Mouse (Mus musculus) lung, adult 2 months (tissue): ENCODE data around the gene E2f2. TPM values are rescaled to one million over a fixed set of nuclear protein-coding genes. Genes with fewer than 3 reads are reported as not detected.
A peak's percentile ranks its signal among the peaks of the same experiment; 100 is the strongest.

ENCODE experiments used
- DNase-seq: peaks from one replicate; pipeline ENCODE4 v3.0.0; 2022
- H3K4me1 ChIP-seq: fragments of 200-500 bp; 2 replicates; pipeline ENCODE4 v1.6.1; 2011; ENCODE audit warnings: low read length; ENCODE audit not compliant: control insufficient read depth, insufficient read depth
- H3K4me3 ChIP-seq: fragments of 200-500 bp; replicated peaks from 2 replicates; pipeline ENCODE3; 2011; ENCODE audit warnings: low read depth, mild to moderate bottlenecking, control low read depth, low read length; ENCODE audit errors: extremely low read depth
- CTCF ChIP-seq: fragments of 200-500 bp; IDR thresholded peaks from 2 replicates; pipeline ENCODE4 v1.5.1; 2011; ENCODE audit warnings: mild to moderate bottlenecking, low read length, control low read depth; ENCODE audit not compliant: insufficient read depth
- POLR2A ChIP-seq: fragments of 200-500 bp; IDR thresholded peaks from 2 replicates; pipeline ENCODE4 v1.6.1; 2011; ENCODE audit warnings: low read depth, mild to moderate bottlenecking, control low read depth, low read length, borderline replicate concordance; ENCODE audit errors: extremely low read depth
- WGBS: fragments of 180-500 bp; shearing (Covaris S2); methylation state at CpG from one replicate; pipeline ENCODE4 v1.1.7; 2018; 5-methylcytosine and 5-hydroxymethylcytosine counted together
- polyA plus RNA-seq: library from polyadenylated mRNA; depleted of rRNA; stranded (reverse); fragments of >200 nt; gene quantifications from 2 replicates; pipeline ENCODE4 v1.2.3, GENCODE M21; 2012; rRNA removed

Gene E2f2
- 8.9 and 11.2 TPM in 2 replicates for polyA plus RNA-seq

DNA sequence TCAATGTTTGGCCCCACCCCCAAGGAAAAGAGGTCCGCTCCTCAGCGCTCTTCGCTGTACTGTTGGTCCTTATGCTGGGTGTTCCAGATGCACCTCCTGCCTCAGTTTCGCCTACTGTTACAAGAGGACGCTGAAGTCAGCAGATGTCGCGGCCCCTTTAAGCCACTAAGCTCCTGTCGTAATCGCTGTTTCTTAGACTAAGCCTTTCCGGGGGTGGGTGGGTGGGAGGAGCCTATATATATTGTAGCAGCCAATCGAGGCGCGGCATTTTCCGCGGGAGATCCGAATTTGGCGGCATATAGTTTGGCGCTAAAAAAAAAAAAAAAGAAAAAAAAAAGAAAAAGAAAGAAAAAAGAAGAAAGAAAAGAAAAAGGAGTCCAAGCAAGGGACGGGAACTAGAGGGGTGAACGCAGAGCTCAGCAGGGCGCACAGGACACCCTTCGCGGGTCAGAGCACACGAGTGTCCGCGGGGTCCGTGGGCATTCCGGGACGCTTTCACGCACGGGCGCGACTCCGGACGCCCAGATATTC lies at the start of gene E2f2:
TSS of gene E2f2 (plus strand) at position 384 of the 531 bp plus-strand sequence.
- H3K4me1 ChIP-seq, result peaks cover 13% of the 10 kb centered on the region
- H3K4me3 ChIP-seq, result peak within 1 kb of the TSS; percentile 95
- peak; percentile 72 for DNase-seq
- WGBS, result under 1% methylated on average over 35 of the region's 35 CpGs
- TF ChIP-seq CTCF (no peak), POLR2A (no peak; the same call in 1 of the 2 replicates)

DNA sequence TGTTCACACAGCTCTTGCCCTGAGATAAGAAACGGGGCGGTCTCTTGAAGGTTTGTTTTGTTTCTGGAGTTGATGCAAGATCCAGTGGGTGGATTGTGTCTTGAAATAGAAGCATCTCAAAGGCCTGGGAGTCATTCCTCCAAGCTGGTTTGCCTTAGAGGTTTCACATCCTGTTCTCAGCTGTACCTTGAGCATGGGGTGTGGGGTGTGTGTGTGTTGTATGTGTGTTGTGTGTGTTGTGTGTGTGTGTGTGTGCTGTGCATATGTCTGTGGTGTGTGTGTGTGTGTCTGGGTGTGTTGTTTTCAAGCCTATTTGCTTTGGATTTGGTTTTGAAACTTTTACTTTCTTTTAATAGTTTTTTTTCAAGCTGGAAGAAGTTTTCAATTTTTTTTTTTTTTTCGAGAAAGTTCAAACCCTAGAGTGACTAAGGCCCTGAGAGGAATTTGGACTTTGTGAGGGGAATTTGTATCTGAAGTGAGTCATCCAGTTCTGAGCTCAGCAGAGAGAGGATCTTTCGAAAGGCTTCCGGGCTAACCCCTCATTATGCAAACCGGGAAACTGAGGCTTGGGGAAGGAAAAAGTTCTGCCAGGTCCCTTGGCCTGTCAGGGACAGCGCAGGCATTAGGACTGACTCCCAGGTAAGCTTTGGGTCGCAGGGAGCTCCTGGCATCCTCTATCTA lies 48.9 kb upstream of the E2f2 start:
- H3K4me1 ChIP-seq, result peaks cover 6% of the 10 kb centered on the region
- no peak for DNase-seq
- TF ChIP-seq CTCF (no peak), POLR2A (no peak)
- H3K4me3 ChIP-seq, result no peak overlapping the region
- WGBS, result 43% methylated on average over 8 of the region's 8 CpGs

- peaks cover 6% of the 10 kb centered on the region for H3K4me1 ChIP-seq
- H3K4me3 ChIP-seq, result no peak overlapping the region
- 84% methylated on average over 3 of the region's 3 CpGs for whole genome bisulfite sequencing
- no peak for TF ChIP-seq POLR2A
- TF ChIP-seq CTCF, result no peak
- no peak for DNase-seq
Measured at GRCm38 (mm10) chr4:136123792-136124161, 48.4 kb upstream of the E2f2 start.

- WGBS, result 97% methylated on average over 4 of the region's 4 CpGs
- TF ChIP-seq POLR2A, result no peak
- no peak for TF ChIP-seq CTCF
Measured at GRCm38 (mm10) chr4:136124581-136124980, 47.6 kb upstream of the E2f2 start.

DNA sequence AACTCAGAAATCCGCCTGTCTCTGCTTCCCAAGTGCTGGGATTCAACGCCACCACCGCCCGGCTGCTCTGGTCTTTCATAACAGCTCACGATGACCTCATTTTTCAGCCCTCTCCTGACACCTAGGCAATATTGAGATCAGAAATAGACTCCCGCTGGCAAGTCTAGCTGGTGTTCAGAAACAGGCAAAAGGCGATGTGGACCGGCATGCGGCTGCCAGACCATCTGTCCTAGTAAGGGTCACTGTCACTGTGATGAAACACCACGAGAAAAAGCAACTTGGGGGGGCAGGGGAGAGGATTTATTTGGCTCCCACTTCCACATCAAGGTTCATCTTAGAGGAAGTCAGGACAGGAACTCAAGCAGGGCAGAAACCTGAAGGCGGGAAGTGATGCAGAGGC lies 46.7 kb upstream of the E2f2 start:
- peaks cover 4% of the 10 kb centered on the region for H3K4me1 ChIP-seq
- DNase-seq, result no peak
- TF ChIP-seq CTCF (no peak), POLR2A (no peak)
- H3K4me3 ChIP-seq, result no peak overlapping the region
- WGBS, result 70% methylated on average over 11 of the region's 11 CpGs

More at GRCm38 (mm10) chr4:136124581-136124980, 47.6 kb upstream of the E2f2 start:
- H3K4me3 ChIP-seq, result no peak overlapping the region
- DNase-seq, result no peak
- H3K4me1 ChIP-seq, result peaks cover 6% of the 10 kb centered on the region

DNA sequence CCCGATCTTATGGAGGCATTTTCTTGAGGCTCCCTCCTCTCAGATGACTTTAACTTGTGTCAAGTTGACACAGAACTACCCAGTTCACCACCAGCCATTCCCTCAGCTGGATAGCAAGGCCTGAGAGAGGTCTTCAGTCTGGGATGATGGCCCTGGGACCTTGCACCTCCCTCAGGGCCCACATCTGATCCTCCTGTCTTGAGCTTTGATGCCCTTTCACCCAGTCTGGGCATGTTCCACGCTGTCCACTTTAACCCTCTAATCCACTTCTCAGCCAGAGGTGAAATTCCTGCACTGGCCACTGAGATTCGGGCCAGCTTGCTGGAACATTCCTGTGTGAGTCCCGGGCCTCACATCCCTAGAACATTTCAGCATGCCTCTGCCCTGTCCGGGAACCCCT lies 46.2 kb upstream of the E2f2 start:
- 63% methylated on average over 5 of the region's 5 CpGs for WGBS
- H3K4me3 ChIP-seq, result no peak overlapping the region
- TF ChIP-seq CTCF, result no peak
- TF ChIP-seq POLR2A, result no peak
- peaks cover 4% of the 10 kb centered on the region for H3K4me1 ChIP-seq
- DNase-seq, result no peak

GRCm38 (mm10) chr4:136127670-136128069 lies 44.5 kb upstream of the E2f2 start:
- 66% methylated on average over 13 of the region's 13 CpGs for WGBS
- no peak for DNase-seq
- TF ChIP-seq CTCF (no peak), POLR2A (no peak)
- no peak overlapping the region for H3K4me3 ChIP-seq
- H3K4me1 ChIP-seq, result peaks cover 3% of the 10 kb centered on the region

- no peak overlapping the region for H3K4me3 ChIP-seq
- WGBS, result 96% methylated on average over 1 of the region's 1 CpGs
- DNase-seq, result no peak
- H3K4me1 ChIP-seq, result no peaks in the 10 kb centered on the region; the same call in 1 of the 2 replicates
- TF ChIP-seq POLR2A (no peak), CTCF (no peak; the same call in 1 of the 2 replicates)
Measured at GRCm38 (mm10) chr4:136129842-136130241, 42.4 kb upstream of the E2f2 start.

GRCm38 (mm10) chr4:136133801-136134200 lies 38.4 kb upstream of the E2f2 start:
- WGBS, result 37% methylated on average over 9 of the region's 9 CpGs
- peaks cover 7% of the 10 kb centered on the region for H3K4me1 ChIP-seq
- DNase-seq, result no peak
- TF ChIP-seq POLR2A (no peak), CTCF (no peak)
- H3K4me3 ChIP-seq, result no peak overlapping the region
